Mouse (Mus musculus): ENCODE measurements around the gene Anapc16.

DNA sequence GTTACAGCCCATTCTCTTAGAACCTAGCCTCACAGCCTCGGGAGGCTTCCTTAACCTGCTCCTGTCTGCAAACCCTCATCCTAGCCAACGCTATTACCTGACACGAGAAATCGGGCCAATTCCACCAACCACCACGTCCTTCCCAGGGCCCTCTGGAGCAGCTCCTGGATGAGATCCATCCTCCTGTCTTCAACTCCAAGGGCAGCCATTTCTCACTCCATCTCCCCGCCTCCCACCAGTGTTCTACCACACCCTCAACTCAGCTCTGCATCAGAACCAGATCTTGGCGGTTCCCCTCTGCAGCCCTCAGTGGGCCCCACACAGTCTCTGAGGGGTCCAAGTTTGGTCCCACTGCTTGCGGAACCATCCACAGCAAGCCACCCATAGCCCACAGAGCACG, 21.1 kb downstream of the Anapc16 start:
- no peak for TF ChIP-seq POLR2A (IDR thresholded peaks at IDR 0.05; ENCODE audit: low read depth, low read length)
- no peak for TF ChIP-seq CTCF (IDR thresholded peaks at IDR 0.05; ENCODE audit: extremely low read depth, insufficient read depth, insufficient read length, insufficient replicate concordance)
